Mouse (Mus musculus): Measurements from ENCODE around the gene Rnf34.
A peak's percentile ranks its signal among the peaks of the same experiment; 100 is the strongest.

Rnf34 gene

DNA sequence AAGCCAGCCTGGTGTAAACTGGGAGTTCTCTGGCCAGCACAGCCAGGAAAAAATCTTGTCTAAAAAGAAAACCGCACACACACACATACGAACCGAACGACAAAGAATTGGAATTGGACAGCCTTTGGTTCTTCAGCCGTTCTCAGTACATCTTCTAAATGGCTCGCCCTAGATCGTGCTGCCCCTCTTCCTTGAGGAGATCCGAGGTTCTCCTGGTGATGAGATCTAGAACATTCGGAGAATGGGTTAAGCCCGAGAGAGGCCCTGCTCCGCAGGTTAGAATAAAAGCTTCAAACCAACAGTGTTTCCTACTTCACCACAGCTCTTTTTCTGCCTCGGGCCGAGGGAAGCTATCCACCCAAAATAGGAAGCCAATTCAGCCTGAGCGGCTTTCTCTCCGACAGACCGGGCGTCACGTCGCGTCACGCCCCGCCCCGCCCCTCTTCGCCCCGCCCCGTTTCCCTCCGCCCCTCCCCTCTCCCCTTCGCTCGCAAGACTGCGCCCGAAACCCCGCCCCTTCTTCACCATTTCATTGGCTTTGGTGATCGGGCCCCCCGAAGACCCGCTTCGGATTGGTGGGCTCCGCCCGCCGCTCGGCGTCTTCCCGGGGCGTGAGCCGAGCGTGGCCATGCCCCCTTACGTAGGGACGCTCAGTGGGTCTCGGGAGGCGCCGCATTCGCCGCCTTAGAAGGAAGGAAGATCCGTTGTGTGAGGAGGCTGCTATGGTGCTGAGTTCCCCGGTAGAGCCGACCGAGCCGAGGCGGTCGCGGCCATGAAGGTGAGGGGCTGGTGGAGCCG is at the start of gene Rnf34:
Gene Rnf34 (plus strand): TSS at position 528 of the 798 bp plus-strand sequence.
- DNase-seq: peak; percentile 98 to 99

DNA sequence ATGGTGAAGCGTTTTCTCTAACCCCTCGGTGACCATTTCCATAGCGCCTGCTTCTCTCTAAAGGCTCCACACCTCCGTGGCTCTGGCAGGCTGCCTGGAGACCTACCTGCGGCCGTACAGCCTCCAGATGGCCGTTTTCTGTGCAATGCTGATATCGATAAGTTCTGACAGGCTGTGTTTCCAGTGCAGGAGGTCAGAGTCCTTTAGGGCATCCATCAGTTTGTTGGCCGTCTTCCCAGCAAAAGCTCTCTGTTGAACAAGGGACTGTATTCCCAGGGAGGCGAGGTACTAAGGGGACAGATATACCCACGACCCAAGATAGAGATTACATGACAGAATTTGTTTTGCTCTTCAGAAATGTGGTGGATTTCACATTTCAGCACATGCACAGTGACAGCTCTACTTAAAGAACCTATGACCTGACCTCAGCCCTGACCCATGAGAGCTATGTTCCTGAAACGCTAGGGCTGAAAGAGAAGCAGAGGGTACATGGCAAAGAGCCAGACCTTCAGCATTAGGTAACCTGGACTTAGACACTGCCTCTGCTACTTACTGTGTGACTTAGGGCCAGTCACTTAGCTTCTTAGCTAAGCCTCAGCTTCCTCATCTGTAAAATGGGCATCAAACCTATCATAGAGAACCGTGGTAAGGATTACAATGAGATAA is 49.4 kb upstream of the Rnf34 start:
- DNase-seq: no peak

DNA sequence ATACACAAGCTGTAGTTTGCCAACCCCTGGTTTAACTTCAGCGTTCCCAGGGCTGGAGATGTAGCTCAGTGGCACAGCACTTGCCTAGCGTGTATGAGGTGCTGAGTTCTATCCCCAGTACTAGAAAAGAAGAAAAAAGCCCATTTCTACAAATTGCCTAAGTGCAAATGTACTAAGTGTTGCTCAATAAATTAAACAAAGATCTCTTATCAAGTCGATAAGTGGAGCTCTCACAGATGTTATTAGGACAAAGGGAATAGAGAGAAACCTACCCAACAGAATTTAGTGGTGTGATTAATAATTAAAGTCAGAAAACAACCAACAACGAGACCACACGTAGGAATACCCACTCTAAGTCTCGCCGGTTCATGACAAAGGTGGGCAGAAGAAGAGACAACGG is 48.2 kb upstream of the Rnf34 start:
- DNase-seq: no peak

GRCm38 (mm10) chr5:122802706-122803105 is 47.1 kb upstream of the Rnf34 start:
- no peak for DNase-seq

DNA sequence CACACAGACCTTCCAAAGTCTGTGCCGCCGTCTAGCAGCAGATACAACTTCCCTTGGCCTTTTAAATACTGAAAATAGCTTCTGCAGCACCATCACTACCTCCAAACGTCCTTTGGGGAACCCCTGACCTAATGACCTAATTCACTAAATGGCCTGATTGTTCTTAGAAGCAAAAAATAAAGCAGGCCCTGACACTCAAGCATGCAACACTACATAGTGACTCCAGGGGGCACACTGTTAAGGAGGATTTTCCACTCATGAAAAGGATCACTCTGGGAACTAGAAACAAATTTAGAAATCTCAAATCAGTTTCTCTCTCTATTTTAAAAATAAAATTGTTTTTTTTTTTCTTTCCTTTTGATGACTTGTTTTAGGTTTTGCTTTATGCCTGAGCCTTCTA is 44.3 kb upstream of the Rnf34 start:
- no peak for DNase-seq

DNA sequence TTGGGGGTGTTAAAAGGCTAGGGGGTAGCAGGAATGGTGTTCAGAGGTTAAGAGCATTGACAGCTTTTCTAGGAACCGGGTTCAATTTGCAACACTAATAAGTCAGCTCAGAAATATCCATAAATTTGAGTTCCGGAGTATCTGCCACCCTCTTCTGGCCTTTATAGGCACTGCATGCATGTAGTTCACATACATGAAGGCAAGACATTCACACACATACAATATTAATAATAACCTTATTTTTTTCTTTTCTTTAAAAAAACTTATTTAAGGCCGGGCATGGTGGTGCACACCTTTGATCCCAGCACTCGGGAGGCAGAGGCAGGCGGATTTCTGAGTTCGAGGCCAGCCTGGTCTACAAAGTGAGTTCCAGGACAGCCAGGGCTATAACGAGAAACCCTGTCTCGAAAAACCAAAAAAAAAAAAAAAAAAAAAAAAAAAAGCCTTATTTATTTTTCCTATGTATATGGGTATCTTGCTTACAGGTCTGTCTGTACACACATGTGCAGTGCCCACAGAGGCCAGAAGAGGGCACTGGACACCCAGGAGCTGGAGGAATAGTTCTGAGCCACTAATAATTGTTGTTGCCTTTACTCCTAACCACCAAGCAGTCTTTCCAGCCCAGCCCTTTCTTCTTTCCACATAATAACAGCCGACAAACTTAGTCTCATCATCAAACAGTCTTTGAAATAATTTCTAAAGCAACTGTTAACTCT is 38.3 kb upstream of the Rnf34 start:
- DNase-seq: peak; percentile 29 to 47

- no peak for DNase-seq
These were observed 37.1 kb upstream of the Rnf34 start for GRCm38 (mm10) chr5:122812699-122813098.

- DNase-seq: peak; percentile 86 to 95
These were observed 28.9 kb upstream of the Rnf34 start, which contains the start of gene Anapc5 for GRCm38 (mm10) chr5:122820777-122821523. Anapc5 (minus strand) TSS chr5:122821339.

DNA sequence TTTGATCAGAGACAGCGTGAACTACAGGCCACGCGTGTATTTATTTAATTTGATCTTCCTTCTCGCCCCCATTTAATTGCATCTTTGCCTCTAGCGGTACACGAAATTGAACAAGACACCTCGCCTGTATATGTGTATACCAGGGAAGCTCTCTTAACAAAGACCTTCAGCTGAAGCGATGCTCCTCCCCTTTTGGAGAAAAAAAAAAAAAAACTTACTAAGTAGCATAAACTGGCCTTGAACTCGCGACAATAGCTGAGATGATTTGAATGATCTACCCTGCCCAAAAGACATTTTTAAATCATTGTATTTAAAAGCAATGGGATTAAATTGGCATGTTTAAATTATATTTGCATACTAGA is 28.3 kb upstream of the Rnf34 start:
- no peak for DNase-seq

DNA sequence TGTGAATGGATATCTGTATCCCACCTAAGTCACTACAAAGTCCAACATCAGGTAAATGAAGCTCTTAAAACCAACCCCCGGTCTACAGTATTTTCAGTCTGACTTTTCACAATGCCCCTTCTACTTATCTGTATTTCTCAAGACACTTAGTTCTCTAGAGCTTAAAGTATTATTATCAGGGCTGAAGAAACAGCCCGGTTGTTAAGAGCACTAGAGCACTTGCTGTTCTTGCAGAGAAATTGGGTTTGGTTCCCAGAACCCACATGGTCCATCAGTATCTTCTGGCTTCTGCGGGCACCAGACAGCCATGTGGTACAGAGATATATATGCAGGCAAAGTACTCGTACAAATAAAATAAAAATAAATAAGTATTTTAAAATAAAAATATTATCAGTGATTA is 27.4 kb upstream of the Rnf34 start:
- DNase-seq: no peak

GRCm38 (mm10) chr5:122823976-122824375 is 25.9 kb upstream of the Rnf34 start:
- DNase-seq: no peak

GRCm38 (mm10) chr5:122824450-122824849 is 25.4 kb upstream of the Rnf34 start:
- peak; percentile 43 to 59 for DNase-seq

- DNase-seq: no peak
These were observed 24.7 kb upstream of the Rnf34 start for GRCm38 (mm10) chr5:122825099-122825498.

DNA sequence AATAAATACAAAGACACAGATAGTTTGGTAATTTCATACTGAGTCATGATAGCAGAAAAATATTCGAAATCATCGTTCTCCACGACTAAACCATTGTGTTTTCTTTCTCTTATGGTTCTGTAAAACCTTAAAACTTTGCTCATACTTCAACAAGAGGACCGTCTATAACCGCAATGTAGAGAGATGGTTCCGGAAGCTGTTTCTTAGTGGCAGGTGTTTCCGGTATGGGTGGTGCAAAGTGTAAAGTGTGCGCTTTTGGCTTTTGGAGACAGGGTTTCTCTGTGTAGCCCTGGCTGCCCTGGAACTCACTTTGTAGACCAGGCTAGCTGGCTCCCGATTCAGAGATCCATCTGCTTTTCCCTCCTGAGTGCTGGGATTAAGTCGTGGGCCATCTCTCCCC is 17.3 kb upstream of the Rnf34 start:
- DNase-seq: peak in 1 of 2 experiments; percentile 35

DNA sequence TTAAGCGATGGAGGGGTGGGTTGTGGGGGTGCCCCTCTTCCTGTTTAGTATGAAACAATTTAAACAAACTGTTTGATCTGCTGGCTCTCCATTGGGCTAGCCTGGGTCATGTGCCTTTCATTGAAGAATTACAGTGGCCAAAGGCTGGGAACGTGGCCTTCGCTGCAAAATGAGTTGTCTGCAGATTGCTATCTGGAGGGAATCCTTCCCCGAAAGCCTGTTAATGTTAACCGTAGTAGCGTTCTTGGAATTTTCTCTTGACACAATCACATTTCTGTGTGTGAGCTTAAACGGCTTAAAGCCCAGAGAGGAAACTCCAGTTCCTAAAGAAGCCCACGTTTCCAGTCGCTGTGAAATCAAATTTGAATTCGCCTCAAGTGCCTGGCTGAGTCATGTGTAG is 16.9 kb upstream of the Rnf34 start:
- DNase-seq: no peak

- DNase-seq: no peak
These were observed 8.7 kb upstream of the Rnf34 start for GRCm38 (mm10) chr5:122841126-122841525.

DNA sequence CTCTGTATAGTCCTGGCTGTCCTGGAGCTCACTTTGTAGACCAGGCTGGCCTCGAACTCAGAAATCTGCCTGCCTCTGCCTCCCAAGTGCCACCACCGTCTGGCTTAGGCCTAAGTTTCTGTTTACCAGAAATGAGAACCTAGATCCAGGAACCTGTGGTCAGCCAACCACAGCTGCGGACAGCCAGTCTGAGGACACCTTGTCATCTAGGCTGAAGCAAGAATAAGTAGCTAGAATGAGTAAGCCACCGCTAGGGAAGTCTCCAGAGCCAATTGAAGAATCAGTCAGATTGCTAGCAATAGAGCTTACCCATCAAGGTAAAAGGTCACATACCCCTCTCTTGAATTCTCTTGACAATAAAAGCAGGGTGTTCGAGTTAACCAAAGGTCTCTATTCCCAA is 6.0 kb upstream of the Rnf34 start:
- DNase-seq: no peak

DNA sequence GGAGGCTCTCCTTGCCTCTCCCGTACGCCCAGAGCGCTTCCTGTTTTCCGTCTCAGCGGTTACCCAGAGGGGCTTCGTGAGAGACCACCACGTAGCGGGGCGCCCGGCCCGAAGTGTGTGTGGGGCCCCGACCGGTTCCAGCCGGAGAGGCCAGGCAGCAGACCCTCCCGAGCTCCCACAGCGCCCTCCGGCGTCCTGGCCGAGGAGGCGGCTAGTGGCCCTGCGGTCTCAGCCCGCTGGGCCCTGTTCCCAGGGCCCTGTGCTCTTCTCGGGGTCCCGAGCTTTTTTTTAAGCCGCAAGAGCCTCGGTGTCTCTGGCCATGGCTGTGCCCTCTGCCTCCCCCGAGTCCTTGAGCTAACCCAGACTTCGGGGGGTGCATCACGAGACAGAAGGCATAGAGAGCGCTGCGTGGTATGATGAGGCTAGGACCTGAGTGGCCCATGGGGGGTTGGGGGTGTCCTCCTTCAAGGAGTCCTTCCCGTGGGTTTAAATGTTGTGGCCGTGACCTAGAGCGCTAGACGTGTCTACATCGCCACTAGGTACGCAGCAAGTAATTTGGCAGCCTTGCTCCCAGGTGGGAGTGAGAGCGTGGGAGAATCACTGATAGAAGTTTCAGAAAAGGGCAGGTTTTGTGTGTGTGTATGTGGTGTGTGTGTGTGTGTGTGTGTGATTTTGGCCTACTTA is 613 bp downstream of the Rnf34 start:
- DNase-seq: peak in 1 of 2 experiments; percentile 26

DNA sequence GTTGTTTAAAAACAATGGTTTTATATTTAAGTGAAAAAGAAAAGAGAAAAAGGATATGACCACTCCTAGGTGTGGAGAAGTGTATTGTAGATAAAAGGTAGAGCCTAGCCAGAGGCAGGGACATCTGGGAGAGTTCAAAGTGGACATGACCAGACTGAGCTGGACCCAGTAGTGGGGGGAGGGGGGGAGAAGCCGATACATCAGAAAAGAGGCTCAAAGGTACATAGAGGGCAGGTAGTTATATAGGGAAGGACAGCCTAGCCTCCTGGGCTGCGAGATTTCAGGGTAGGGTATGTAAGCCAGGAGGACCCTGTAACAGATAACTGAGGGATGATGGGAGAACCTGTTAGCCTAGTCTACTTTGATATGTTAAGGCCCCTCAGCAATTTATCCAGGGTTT is 2.8 kb downstream of the Rnf34 start:
- DNase-seq: no peak

- DNase-seq: no peak
These were observed 6.0 kb downstream of the Rnf34 start for GRCm38 (mm10) chr5:122855858-122856257.

DNA sequence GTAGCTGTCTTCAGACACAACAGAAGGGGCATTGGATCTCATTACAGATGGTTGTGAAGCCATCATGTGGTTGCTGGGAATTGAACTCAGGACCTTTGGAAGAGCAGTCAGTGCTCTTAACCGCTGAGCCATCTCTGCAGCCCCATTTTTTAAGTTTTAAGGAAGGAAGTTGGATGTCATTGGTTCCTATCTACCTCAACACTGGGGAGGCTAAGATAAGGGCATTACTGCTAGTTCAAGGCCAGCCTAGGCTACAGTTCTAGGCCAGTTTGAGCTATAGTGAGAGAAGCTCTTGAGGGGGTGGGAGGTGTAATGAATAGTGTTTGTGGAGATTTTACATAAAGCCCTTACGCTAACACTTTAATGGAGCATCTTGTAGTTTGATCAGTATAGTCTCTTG is 13.2 kb downstream of the Rnf34 start:
- no peak for DNase-seq

- DNase-seq: no peak
These were observed 22.8 kb downstream of the Rnf34 start for GRCm38 (mm10) chr5:122872626-122873025.

Measured in thymus, adult 18-20 months (tissue).